Mouse (Mus musculus): ENCODE measurements at regions not wholly inside any gene's neighbourhood (a gene's known extent, or its start where the extent isn't known, plus 50 kb on each side); places are given as distances from the start of the nearest gene placed in this dataset.

DNA sequence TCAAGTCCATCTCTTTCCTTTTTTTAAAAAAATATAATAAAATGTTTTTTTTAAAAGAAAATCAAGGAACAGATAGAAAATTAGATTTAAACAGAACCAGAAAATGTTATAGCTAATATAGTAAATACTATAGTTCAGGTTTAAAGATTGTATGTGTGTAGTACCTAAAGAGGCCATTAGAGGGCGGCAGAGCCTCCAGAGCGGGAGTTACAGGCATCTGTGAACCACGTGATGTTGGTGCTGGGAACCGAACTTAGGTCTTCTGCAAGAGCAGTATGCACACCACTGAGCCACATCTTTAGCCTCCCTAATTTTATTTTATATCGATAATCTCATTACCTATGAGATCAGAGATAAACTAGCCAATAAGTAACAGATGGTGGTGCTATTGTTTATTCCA, 178.4 kb upstream of the Ankrd50 start:
- Histone ChIP-seq H3K4me3 (ENCODE audit: low read length) (no peak overlapping the region), H3K27ac (ENCODE audit: low read length) (no peak overlapping the region), H3K27me3 (ENCODE audit: control insufficient read depth, insufficient read depth, low read length) (no peaks in the 10 kb centered on the region), H3K9ac (ENCODE audit: low read length) (no peak overlapping the region), H3K9me3 (replicated peaks; ENCODE audit: control insufficient read depth, low read length) (no peaks in the 10 kb centered on the region), H3K36me3 (ENCODE audit: control insufficient read depth, insufficient read depth) (no peaks in the 10 kb centered on the region), H3K4me2 (ENCODE audit: low read depth, low read length) (no peak overlapping the region), H3K4me1 (ENCODE audit: control insufficient read depth, insufficient read depth, low read length) (no peaks in the 10 kb centered on the region)
- no peak for ATAC-seq (replicated peaks; ENCODE audit: extremely low read depth, insufficient read depth, low FRiP score)
- 67% methylated on average over 5 of the region's 5 CpGs for WGBS

DNA sequence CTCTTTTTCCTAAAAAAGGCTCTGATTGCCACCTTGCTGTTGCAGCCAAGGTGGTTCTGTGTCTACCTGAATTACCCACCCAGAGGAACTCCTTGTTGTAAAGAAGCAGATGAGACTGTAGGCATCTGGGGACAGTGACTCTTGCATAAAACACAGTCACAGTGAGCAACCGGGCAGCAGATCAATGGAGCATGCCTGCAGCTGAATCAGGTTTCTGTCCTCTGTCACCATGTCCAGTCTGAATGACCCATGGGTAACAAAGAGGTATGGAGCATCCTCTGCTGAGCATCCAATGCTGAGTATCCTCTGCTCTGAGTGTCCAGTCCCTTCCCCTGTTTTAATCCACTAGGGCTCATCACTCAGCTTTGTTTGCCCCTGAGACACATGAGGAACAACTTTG, 172.1 kb upstream of the Ankrd50 start:
- no peak overlapping the region for H3K4me3 ChIP-seq (ENCODE audit: low read length)
- no peaks in the 10 kb centered on the region for H3K4me1 ChIP-seq (ENCODE audit: control insufficient read depth, insufficient read depth, low read length)
- no peaks in the 10 kb centered on the region for H3K27me3 ChIP-seq (ENCODE audit: control insufficient read depth, insufficient read depth, low read length)
- no peak overlapping the region for H3K27ac ChIP-seq (ENCODE audit: low read length)
- no peak overlapping the region for H3K9ac ChIP-seq (ENCODE audit: low read length)
- no peaks in the 10 kb centered on the region for H3K36me3 ChIP-seq (ENCODE audit: control insufficient read depth, insufficient read depth)
- no peak overlapping the region for H3K4me2 ChIP-seq (ENCODE audit: low read depth, low read length)
- 0 out of 2 replicates have a peak, but pooled peaks cover 2% of the 10 kb centered on the region for H3K9me3 ChIP-seq (replicated peaks; ENCODE audit: control insufficient read depth, low read length)
- ATAC-seq (replicated peaks; ENCODE audit: extremely low read depth, insufficient read depth, low FRiP score), result no peak
- WGBS, result 86% methylated on average over 1 of the region's 1 CpGs

GRCm38 (mm10) chr3:38653928-38654327, 169.3 kb upstream of the Ankrd50 start:
- Histone ChIP-seq H3K9ac (ENCODE audit: low read length) (no peak overlapping the region), H3K9me3 (replicated peaks; ENCODE audit: control insufficient read depth, low read length) (0 out of 2 replicates have a peak, but pooled peaks cover 2% of the 10 kb centered on the region), H3K4me3 (ENCODE audit: low read length) (no peak overlapping the region), H3K4me2 (ENCODE audit: low read depth, low read length) (no peak overlapping the region), H3K36me3 (ENCODE audit: control insufficient read depth, insufficient read depth) (no peaks in the 10 kb centered on the region), H3K27ac (ENCODE audit: low read length) (no peak overlapping the region), H3K4me1 (ENCODE audit: control insufficient read depth, insufficient read depth, low read length) (no peaks in the 10 kb centered on the region), H3K27me3 (ENCODE audit: control insufficient read depth, insufficient read depth, low read length) (no peaks in the 10 kb centered on the region)
- ATAC-seq (replicated peaks; ENCODE audit: extremely low read depth, insufficient read depth, low FRiP score), result no peak
- 71% methylated on average over 4 of the region's 4 CpGs for WGBS

- H3K4me1 ChIP-seq (ENCODE audit: control insufficient read depth, insufficient read depth, low read length), result no peaks in the 10 kb centered on the region
- no peak for ATAC-seq (replicated peaks; ENCODE audit: extremely low read depth, insufficient read depth, low FRiP score)
- 0 out of 2 replicates have a peak, but pooled peaks cover 2% of the 10 kb centered on the region for H3K9me3 ChIP-seq (replicated peaks; ENCODE audit: control insufficient read depth, low read length)
- H3K36me3 ChIP-seq (ENCODE audit: control insufficient read depth, insufficient read depth), result no peaks in the 10 kb centered on the region
- WGBS, result 63% methylated on average over 5 of the region's 5 CpGs
- no peak overlapping the region for H3K4me3 ChIP-seq (ENCODE audit: low read length)
- H3K27ac ChIP-seq (ENCODE audit: low read length), result no peak overlapping the region
- H3K4me2 ChIP-seq (ENCODE audit: low read depth, low read length), result no peak overlapping the region
- H3K27me3 ChIP-seq (ENCODE audit: control insufficient read depth, insufficient read depth, low read length), result no peaks in the 10 kb centered on the region
- H3K9ac ChIP-seq (ENCODE audit: low read length), result no peak overlapping the region
These were observed 168.5 kb upstream of the Ankrd50 start for GRCm38 (mm10) chr3:38652985-38653685.

GRCm38 (mm10) chr3:38650176-38650575, 165.5 kb upstream of the Ankrd50 start:
- ATAC-seq (replicated peaks; ENCODE audit: extremely low read depth, insufficient read depth, low FRiP score), result no peak
- Histone ChIP-seq H3K9me3 (replicated peaks; ENCODE audit: control insufficient read depth, low read length) (0 out of 2 replicates have a peak, but pooled peaks cover 2% of the 10 kb centered on the region), H3K36me3 (ENCODE audit: control insufficient read depth, insufficient read depth) (no peaks in the 10 kb centered on the region), H3K9ac (ENCODE audit: low read length) (no peak overlapping the region), H3K4me1 (ENCODE audit: control insufficient read depth, insufficient read depth, low read length) (no peaks in the 10 kb centered on the region), H3K4me3 (ENCODE audit: low read length) (no peak overlapping the region), H3K27me3 (ENCODE audit: control insufficient read depth, insufficient read depth, low read length) (no peaks in the 10 kb centered on the region), H3K4me2 (ENCODE audit: low read depth, low read length) (no peak overlapping the region), H3K27ac (ENCODE audit: low read length) (no peak overlapping the region)
- 63% methylated on average over 4 of the region's 4 CpGs for WGBS

- H3K9ac ChIP-seq (ENCODE audit: low read length), result no peak overlapping the region
- no peaks in the 10 kb centered on the region for H3K9me3 ChIP-seq (replicated peaks; ENCODE audit: control insufficient read depth, low read length)
- H3K36me3 ChIP-seq (ENCODE audit: control insufficient read depth, insufficient read depth), result no peaks in the 10 kb centered on the region
- no peak overlapping the region for H3K27ac ChIP-seq (ENCODE audit: low read length)
- H3K27me3 ChIP-seq (ENCODE audit: control insufficient read depth, insufficient read depth, low read length), result no peaks in the 10 kb centered on the region
- H3K4me1 ChIP-seq (ENCODE audit: control insufficient read depth, insufficient read depth, low read length), result no peaks in the 10 kb centered on the region
- no peak for ATAC-seq (replicated peaks; ENCODE audit: extremely low read depth, insufficient read depth, low FRiP score)
- 57% methylated on average over 4 of the region's 4 CpGs for WGBS
- no peak overlapping the region for H3K4me3 ChIP-seq (ENCODE audit: low read length)
- H3K4me2 ChIP-seq (ENCODE audit: low read depth, low read length), result no peak overlapping the region
These were observed 164.0 kb upstream of the Ankrd50 start for GRCm38 (mm10) chr3:38648633-38649032.

- H3K4me1 ChIP-seq (ENCODE audit: control insufficient read depth, insufficient read depth, low read length), result no peaks in the 10 kb centered on the region
- ATAC-seq (replicated peaks; ENCODE audit: extremely low read depth, insufficient read depth, low FRiP score), result no peak
- no peaks in the 10 kb centered on the region for H3K9me3 ChIP-seq (replicated peaks; ENCODE audit: control insufficient read depth, low read length)
- WGBS, result 78% methylated on average over 7 of the region's 7 CpGs
- no peak overlapping the region for H3K4me3 ChIP-seq (ENCODE audit: low read length)
- H3K4me2 ChIP-seq (ENCODE audit: low read depth, low read length), result no peak overlapping the region
- H3K9ac ChIP-seq (ENCODE audit: low read length), result no peak overlapping the region
- no peaks in the 10 kb centered on the region for H3K27me3 ChIP-seq (ENCODE audit: control insufficient read depth, insufficient read depth, low read length)
- H3K36me3 ChIP-seq (ENCODE audit: control insufficient read depth, insufficient read depth), result no peaks in the 10 kb centered on the region
- H3K27ac ChIP-seq (ENCODE audit: low read length), result no peak overlapping the region
These were observed 163.2 kb upstream of the Ankrd50 start for GRCm38 (mm10) chr3:38647737-38648330.

GRCm38 (mm10) chr3:38641733-38642132, 157.1 kb upstream of the Ankrd50 start:
- no peak overlapping the region for H3K27ac ChIP-seq (ENCODE audit: low read length)
- H3K27me3 ChIP-seq (ENCODE audit: control insufficient read depth, insufficient read depth, low read length), result no peaks in the 10 kb centered on the region
- H3K36me3 ChIP-seq (ENCODE audit: control insufficient read depth, insufficient read depth), result no peaks in the 10 kb centered on the region
- no peak overlapping the region for H3K4me2 ChIP-seq (ENCODE audit: low read depth, low read length)
- 30% methylated on average over 1 of the region's 1 CpGs for WGBS
- no peaks in the 10 kb centered on the region for H3K9me3 ChIP-seq (replicated peaks; ENCODE audit: control insufficient read depth, low read length)
- H3K4me3 ChIP-seq (ENCODE audit: low read length), result no peak overlapping the region
- no peak for ATAC-seq (replicated peaks; ENCODE audit: extremely low read depth, insufficient read depth, low FRiP score)
- H3K4me1 ChIP-seq (ENCODE audit: control insufficient read depth, insufficient read depth, low read length), result no peaks in the 10 kb centered on the region
- no peak overlapping the region for H3K9ac ChIP-seq (ENCODE audit: low read length)

- H3K9ac ChIP-seq (ENCODE audit: low read length), result no peak overlapping the region
- H3K9me3 ChIP-seq (replicated peaks; ENCODE audit: control insufficient read depth, low read length), result no peaks in the 10 kb centered on the region
- WGBS, result 68% methylated on average over 4 of the region's 4 CpGs
- H3K4me1 ChIP-seq (ENCODE audit: control insufficient read depth, insufficient read depth, low read length), result peaks cover 4% of the 10 kb centered on the region
- no peak for ATAC-seq (replicated peaks; ENCODE audit: extremely low read depth, insufficient read depth, low FRiP score)
- no peaks in the 10 kb centered on the region for H3K27me3 ChIP-seq (ENCODE audit: control insufficient read depth, insufficient read depth, low read length)
- no peaks in the 10 kb centered on the region for H3K36me3 ChIP-seq (ENCODE audit: control insufficient read depth, insufficient read depth)
- H3K4me3 ChIP-seq (ENCODE audit: low read length), result no peak overlapping the region
- no peak overlapping the region for H3K27ac ChIP-seq (ENCODE audit: low read length)
- H3K4me2 ChIP-seq (ENCODE audit: low read depth, low read length), result no peak overlapping the region
These were observed 152.2 kb upstream of the Ankrd50 start for GRCm38 (mm10) chr3:38636806-38637205.
